Mouse (Mus musculus) Patski (cell line): ENCODE measurements around the gene Dnajc9. TPM values are rescaled to one million over a fixed set of nuclear protein-coding genes. Genes with fewer than 3 reads are reported as not detected.

ENCODE experiments used
- ATAC-seq: fragments of 100-300 bp; one replicate; pipeline ENCODE4 v1.8.0; 2021
- CTCF ChIA-PET: fragments of 350-600 bp; sonication (Branson Sonifier 250); formaldehyde crosslinking; loops from one replicate; lab custom pipeline; 2022; ENCODE audit warnings: inconsistent platforms; lab: Charles Lee
- POLR2A ChIA-PET: fragments of 350-600 bp; sonication (Branson Sonifier 250); formaldehyde crosslinking; loops from one replicate; lab custom pipeline; 2022; ENCODE audit warnings: antibody characterized with exemption, inconsistent platforms; lab: Charles Lee
- DNase-seq: peaks from one replicate; pipeline ENCODE4 v3.0.0-alpha.2; 2011; ENCODE audit warnings: low read depth, low spot score
- H3K27me3 ChIP-seq: fragments of 371-371 bp; one replicate; pipeline ENCODE4 v1.5.1; 2021
- CTCF ChIP-seq: fragments of 100-300 bp; IDR thresholded peaks from one replicate; pipeline ENCODE4 v1.5.1; 2021
- in situ Hi-C: fragments of 300-500 bp; cut with MboI; formaldehyde crosslinking; loops from 3 replicates; pipeline ENCODE4 v1.11.1; 2018; ENCODE audit warnings: low pct_unique_long_range_greater_than_20kb, mixed read lengths
- polyA plus RNA-seq: library from polyadenylated mRNA; unstranded; gene quantifications from one replicate; pipeline ENCODE4 v1.2.3, GENCODE M21; 2021

Gene Dnajc9
- polyA plus RNA-seq, 1 experiment from 2014 or later: 61.1 TPM

GRCm38 (mm10) chr14:20393205-20393913, 4.6 kb upstream of the Dnajc9 start, which contains the start of gene Mrps16:
Mrps16 (minus strand) TSS chr14:20393634.
- POLR2A ChIA-PET: no interaction called here
- CTCF ChIA-PET: interaction anchor here (0.7 to 1.2 kb wide), 6 partner anchors 12 to 63 kb away, joined by 3 to 5 read pairs (median 3); no protein-coding TSS in a partner anchor
- H3K27me3 ChIP-seq: no peaks in the 10 kb centered on the region
- ATAC-seq: peak; percentile 96
- peak; percentile 46 for DNase-seq
- in situ Hi-C loops: no loop called here
- no peak for TF ChIP-seq CTCF

GRCm38 (mm10) chr14:20392326-20392725, 3.6 kb upstream of the Dnajc9 start:
- POLR2A ChIA-PET: no interaction called here
- ATAC-seq (no peak), DNase-seq (no peak)
- H3K27me3 ChIP-seq: no peaks in the 10 kb centered on the region
- TF ChIP-seq CTCF: no peak
- CTCF ChIA-PET: interaction anchor here (0.8 to 2.3 kb wide), 3 partner anchors 14 to 91 kb away, joined by 3 to 9 read pairs (median 3); no protein-coding TSS in a partner anchor
- in situ Hi-C loops: no loop called here

DNA sequence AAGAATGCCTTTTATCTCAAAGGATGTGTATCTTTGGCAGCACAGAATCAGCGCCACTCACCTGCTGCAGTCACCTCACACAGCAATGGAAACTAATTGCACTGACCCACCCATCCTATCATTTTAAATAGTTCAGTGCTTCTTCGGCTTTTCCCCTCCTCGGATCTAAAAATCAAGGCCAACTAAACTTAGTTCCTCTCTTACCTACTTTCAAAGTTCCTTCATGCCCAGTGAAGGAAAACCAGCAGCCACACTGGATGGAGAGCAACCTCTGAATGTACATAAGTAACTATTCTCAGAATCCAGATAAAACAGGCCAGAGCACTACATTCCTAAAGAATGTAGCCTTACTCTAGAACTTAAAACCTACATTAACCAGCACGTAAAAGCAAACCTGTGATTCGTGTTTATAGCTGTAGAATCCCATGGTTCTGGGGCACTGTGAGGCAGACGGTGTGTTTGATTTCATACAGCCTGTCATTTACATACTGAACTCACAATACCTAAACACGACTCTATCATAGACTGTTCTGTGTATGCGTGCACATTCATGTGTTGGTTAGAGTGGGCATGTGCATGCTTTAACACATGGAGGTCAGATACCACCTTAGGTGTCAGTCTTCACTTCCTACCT, 853 bp upstream of the Dnajc9 start:
- POLR2A ChIA-PET: interaction anchor here (0.6 kb wide), 1 partner anchor 28 kb away, joined by 4 read pairs; no protein-coding TSS in a partner anchor
- no peak for ATAC-seq
- in situ Hi-C loops: no loop called here
- no peaks in the 10 kb centered on the region for H3K27me3 ChIP-seq
- CTCF ChIA-PET: interaction anchor here (3.2 kb wide), 1 partner anchor 11 kb away, joined by 20 read pairs; no protein-coding TSS in a partner anchor
- no peak for TF ChIP-seq CTCF
- no peak for DNase-seq

GRCm38 (mm10) chr14:20379753-20380430, 8.8 kb downstream of the Dnajc9 start:
- in situ Hi-C loops: no loop called here
- no peaks in the 10 kb centered on the region for H3K27me3 ChIP-seq
- ChIA-PET CTCF (interaction anchor here (0.9 to 3.4 kb wide), 7 partner anchors 9 to 40 kb away, joined by 3 to 20 read pairs (median 4); partner anchors contain the start of genes Dnajc9, Fam149b and Mrps16), POLR2A (interaction anchor here (1.1 kb wide), 1 partner anchor 8 kb away, joined by 3 read pairs; the partner anchor contains the start of gene Dnajc9)
- ATAC-seq (no peak), DNase-seq (no peak)
- TF ChIP-seq CTCF: no peak

- ATAC-seq (no peak), DNase-seq (no peak)
- no peak for TF ChIP-seq CTCF
- in situ Hi-C loops: no loop called here
- ChIA-PET POLR2A (interaction anchor here (1.1 kb wide), 1 partner anchor 9 kb away, joined by 3 read pairs; the partner anchor contains the start of gene Dnajc9), CTCF (interaction anchor here (0.9 to 3.4 kb wide), 9 partner anchors 9 to 162 kb away, joined by 3 to 20 read pairs (median 4); partner anchors contain the start of genes Dnajc9, Fam149b and Mrps16)
- H3K27me3 ChIP-seq: no peaks in the 10 kb centered on the region
Measured at GRCm38 (mm10) chr14:20379087-20379640, 9.5 kb downstream of the Dnajc9 start.

DNA sequence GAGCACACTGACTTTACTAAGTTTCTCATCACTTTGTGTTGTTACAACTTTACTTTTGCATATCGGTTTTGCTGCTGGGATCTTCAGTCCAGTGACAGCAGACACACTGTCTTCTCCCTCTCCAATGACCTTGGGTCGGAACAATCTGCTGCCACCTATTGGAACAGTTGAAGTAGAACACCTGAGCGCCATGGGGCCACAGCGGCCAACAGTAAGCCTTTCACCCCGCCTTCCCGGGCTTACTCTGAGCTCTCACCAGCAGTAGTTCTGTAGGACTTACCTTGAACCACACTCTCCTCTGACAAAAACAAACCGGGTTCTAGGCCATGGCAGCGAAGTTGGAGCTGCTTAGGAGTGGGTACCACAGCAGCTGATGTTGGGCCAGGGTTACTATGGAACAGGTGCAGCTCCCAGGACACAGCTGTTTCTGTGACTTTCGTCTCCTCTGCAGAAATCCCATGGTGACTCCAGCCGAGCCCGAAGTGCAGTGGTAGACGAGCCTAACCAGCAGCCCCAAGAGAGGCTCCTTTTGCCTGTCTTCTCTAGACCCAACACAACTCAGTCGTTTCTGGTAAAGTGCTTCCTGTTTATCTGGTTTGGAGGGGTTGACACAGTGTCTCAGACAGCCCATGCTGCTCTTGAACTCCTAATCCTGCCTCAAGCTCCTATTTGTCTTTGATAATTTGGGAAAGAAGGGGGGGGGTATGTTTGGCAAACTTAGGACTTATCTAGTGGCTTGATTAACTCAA, 10.2 kb downstream of the Dnajc9 start:
- ATAC-seq: peak; percentile 82
- CTCF ChIA-PET: interaction anchor here (1.0 to 3.4 kb wide), 9 partner anchors 10 to 163 kb away, joined by 3 to 20 read pairs (median 5); partner anchors contain the start of genes Dnajc9, Ecd, Fam149b and Mrps16
- in situ Hi-C loops: no loop called here
- H3K27me3 ChIP-seq: no peaks in the 10 kb centered on the region
- peak; percentile 75 for TF ChIP-seq CTCF
- no peak for DNase-seq
- POLR2A ChIA-PET: no interaction called here

DNA sequence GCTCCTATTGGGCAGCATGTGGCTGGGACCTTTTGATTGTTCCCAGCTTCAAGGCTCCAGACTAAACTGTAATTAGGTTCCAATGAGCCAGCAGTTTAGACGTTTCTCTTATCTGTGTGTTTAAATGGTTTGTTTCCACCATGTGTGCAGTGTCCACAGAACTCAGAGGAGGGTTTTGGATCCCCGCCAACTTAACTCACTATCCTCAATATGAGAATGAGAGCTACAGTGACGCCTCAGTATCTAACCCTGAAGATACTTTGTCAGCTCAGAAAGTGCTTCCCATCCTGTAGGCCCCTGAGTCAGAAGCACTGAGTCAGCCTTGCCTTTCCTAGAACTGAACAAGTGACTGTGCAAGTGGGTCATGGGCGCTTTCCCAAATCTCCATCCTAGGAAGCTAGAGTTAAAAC, 11.6 kb downstream of the Dnajc9 start:
- POLR2A ChIA-PET: interaction anchor here (1.4 kb wide), 1 partner anchor 9 kb away, joined by 3 read pairs; no protein-coding TSS in a partner anchor
- ATAC-seq (no peak), DNase-seq (no peak)
- no peak for TF ChIP-seq CTCF
- no peaks in the 10 kb centered on the region for H3K27me3 ChIP-seq
- in situ Hi-C loops: no loop called here
- CTCF ChIA-PET: interaction anchor here (1.3 to 2.8 kb wide), 4 partner anchors 8 to 29 kb away, joined by 4 to 12 read pairs (median 8); partner anchors contain the start of genes Ecd and Fam149b

DNA sequence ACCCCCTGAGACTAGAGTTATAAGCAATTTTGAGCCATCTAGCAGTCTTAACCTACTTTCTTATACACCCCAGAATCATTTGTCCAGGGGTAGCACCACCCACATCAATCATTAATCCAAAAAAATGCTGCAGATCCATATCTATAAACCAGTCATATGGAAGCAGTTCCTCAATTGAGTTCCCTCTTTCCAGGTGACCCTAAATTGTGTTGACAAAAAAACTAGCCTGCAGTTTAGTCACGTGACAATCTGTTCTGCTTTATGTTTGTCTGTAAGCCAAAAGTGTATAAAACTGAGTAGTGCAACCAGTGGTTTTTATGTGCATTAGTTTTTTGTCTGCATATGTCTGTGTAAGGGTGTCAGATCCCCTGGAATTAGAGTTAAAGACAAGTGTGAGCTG, 16.9 kb downstream of the Dnajc9 start:
- TF ChIP-seq CTCF: no peak
- ATAC-seq: no peak
- in situ Hi-C loops: no loop called here

DNA sequence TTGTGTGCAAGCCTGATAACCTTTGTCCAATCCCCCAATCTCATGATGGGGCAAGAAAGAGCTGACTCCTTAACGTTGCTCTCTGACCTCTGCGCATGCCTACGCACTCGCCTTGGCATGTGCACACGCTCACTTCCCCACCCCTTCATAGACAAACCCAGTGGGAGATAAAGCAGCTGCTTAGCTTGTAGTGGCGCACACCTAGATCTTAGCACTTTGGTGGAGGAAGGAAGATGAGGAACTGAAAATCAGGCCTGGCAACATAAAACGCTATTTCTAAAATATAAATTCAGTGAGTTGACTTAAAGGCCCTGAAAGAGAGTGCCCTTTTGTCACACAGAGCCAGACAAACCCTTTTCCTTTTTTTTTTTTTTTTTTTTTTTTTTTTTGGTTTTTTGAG, 17.9 kb downstream of the Dnajc9 start:
- ATAC-seq (no peak), DNase-seq (no peak)
- no peak for TF ChIP-seq CTCF
- in situ Hi-C loops: no loop called here
- ChIA-PET CTCF (interaction anchor here (1.0 to 1.8 kb wide), 2 partner anchors 9 to 31 kb away, joined by 3 to 4 read pairs; no protein-coding TSS in a partner anchor), POLR2A (no interaction called here)
- H3K27me3 ChIP-seq: no peaks in the 10 kb centered on the region

More for the DNA sequence above, 16.9 kb downstream of the Dnajc9 start:
- ChIA-PET CTCF (interaction anchor here (1.0 to 1.2 kb wide), 2 partner anchors 16 to 32 kb away, joined by 3 read pairs; no protein-coding TSS in a partner anchor), POLR2A (interaction anchor here (0.7 kb wide), 1 partner anchor 25 kb away, joined by 3 read pairs; no protein-coding TSS in a partner anchor)
- H3K27me3 ChIP-seq: no peaks in the 10 kb centered on the region
- DNase-seq: no peak
